Mouse (Mus musculus): Measurements from ENCODE around the gene B3gntl1.

The B3gntl1 gene

DNA sequence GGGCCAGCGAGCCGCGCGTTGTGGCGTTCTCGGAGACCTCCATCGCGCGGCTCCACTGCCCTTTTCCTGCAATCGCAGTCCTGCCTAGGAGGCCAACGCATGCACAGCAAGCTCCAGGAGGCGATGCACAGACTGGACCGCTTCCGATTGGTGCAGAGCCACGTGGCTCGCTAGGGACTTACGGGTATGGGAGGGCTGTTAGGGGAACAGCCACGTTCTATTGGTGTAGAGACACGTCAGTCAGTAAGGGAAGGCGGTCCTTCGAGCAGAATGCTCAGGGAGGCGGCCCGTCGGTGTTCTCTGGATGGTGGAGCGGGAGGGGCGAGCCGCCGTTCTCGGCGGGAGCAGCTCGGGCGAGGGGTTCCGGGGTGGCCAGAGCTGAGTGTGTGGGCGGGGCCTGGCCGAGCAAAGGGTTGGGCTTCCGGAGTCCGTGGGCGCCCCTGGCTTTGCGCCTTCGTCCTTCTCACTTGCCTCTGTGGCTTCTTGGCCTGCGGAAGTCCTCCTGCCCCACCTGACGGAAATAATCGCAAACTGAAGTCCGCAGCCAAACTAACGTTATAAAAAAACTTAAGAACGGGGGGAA lies at the start of gene B3gntl1:
Gene B3gntl1, minus strand, starts transcription at position 164 of the 583 bp plus-strand sequence.
- peak; percentile 99 for DNase-seq

DNA sequence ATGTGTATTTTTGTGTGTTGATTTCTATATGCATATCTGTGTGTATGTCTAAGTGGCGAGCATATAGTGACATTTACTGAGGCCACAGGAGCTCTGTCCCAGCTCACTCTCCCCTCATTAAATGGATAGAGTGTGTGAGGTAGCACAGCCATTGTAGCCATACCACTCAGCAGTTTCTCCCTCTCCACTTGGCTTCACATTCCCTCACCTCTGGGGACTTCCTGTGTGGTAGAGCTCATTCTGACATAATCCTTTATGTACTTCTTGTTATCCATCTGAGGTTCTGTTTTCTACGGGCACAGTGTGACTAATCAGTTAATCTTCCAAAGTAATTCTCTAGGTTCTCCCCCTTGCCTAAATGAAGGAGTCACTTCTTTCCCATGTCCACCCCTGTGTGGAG lies 49.5 kb upstream of the B3gntl1 start:
- no peak for DNase-seq

GRCm38 (mm10) chr11:121720752-121721151 lies 47.8 kb upstream of the B3gntl1 start:
- no peak for DNase-seq

DNA sequence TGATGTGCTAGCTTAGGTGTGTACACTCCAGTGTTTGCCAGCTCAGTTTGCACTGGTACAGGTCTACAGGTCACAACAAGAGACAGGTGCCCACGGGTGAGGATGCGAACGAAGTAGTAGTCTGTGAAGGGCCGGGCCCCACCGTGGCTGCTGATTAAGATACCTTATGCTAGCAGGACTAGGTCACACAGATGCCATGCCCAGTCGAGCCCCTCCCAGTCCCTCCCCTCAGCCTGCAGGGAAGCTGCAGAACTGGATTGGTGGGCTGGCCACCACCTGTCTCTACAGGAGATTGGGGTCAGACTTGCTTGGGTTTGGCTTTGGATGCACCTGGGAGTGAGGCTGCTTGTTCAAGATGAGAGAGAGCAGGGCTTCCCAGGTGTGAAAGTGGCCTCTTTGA lies 44.8 kb upstream of the B3gntl1 start:
- DNase-seq, result no peak

DNA sequence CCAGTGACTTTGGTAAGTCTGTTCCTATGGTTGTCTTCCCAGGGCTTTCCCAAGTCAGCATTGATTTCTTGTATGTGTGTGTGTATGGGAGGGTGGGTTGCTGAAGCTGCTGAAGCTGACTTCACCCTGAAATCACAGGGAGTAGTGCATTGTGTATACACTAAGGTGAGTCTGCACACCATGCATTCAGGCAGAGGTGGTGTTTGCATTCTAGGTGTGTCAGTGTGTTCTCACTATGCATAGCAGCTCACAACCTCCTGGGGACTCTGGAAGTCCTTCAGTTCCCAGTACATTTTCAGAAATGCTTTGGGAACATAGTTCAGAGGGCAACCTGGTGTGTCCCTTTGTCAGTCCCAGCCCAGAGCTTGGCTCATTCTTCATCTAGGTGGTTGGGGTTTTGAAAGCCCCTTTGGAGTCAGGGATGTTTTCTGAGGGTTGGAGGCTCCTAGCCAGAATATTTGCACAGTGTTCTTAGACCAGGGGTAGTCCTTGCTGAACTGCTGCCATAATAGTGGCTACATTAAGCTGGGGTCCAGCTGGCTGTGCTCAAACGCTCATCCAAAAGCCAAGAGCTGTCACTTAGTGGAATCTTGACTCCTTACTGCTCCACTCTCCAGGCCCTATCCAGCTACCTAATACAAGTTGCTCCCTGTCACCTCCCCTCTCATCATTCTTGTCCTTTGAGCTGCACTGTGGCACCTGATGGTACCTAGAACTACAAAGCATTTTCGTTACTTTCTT lies 42.0 kb upstream of the B3gntl1 start:
- DNase-seq, result no peak

DNA sequence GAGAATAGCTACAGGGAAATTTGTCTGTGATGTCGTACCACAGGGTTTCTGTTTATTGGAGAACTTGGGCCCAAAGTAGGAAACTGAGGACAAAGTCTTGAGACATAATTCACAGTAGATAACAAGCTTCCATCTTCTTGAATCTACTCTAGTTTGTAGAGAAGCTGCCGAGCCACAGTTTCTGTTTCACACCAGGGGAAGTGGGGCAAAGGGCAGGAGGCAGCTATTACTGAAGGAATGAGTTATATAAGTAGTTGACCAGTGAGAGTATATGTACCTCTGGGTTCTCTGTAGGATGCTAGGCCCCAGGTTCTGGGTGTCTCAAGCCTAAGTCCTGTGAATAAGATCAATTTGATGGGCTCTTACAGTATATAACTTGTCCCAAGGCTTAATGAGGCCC lies 40.6 kb upstream of the B3gntl1 start:
- no peak for DNase-seq

DNA sequence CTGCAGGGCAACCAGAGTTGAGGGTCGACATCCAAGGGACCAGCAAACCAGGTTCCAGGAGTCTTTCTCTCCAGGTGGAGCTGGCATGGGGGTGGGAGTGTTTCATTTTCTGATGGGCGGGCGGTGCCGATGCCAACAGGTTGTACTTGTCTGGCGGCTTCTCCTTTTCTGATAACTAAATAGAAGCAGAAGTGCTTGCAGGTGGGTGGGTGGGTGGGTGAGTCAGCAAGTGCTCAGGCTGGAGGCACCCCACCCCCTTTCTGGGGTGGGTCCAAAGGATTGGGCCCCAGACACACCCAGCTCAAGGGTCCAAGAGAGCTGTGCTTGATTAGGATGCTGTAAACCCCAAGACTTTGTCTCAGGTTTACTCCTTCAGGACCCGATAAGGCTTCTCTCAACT lies 40.0 kb upstream of the B3gntl1 start:
- DNase-seq, result no peak

- DNase-seq, result no peak
These were observed 37.3 kb upstream of the B3gntl1 start for GRCm38 (mm10) chr11:121710245-121710644.

GRCm38 (mm10) chr11:121709278-121709677 lies 36.3 kb upstream of the B3gntl1 start:
- no peak for DNase-seq

GRCm38 (mm10) chr11:121706521-121707005 lies 33.6 kb upstream of the B3gntl1 start:
- DNase-seq, result no peak

GRCm38 (mm10) chr11:121703619-121704215 lies 30.8 kb upstream of the B3gntl1 start:
- peak; percentile 33 to 46 for DNase-seq

DNA sequence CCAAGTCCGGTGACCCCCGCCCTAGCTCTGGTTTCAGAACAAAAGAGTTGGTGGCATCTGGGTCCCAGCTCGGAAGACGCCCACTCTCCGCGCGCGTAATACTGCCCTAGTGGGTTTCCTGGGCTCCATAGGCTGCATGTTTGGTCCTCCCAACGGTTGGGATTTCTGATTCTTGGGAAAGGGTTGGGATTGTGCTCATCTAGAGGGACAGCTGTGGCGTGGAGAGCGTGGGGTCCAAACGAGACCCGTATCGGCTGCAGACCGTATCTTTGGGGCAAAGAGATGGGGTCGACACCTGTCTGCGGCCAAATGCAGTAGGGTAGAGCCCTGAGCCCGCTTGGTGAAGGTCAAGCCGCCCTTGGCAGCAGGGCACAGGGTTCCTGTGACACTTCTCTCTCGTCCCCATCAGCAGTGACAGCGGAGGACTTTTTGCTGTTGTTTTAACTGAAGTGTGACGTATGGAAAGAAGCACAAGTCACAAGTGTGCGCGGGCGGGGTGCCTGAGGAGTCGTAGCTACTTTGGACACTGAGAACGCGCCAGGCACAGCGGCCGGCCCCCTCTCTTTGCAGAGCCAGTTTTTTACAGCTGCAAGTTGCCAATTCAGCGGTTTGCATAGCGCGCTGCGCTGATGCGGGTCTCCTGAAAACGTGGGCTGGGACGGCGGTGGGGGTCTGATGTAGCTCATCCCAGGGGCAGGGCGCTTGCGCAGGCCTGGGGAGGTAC lies 30.1 kb upstream of the B3gntl1 start:
- DNase-seq, result peak; percentile 30 to 40

DNA sequence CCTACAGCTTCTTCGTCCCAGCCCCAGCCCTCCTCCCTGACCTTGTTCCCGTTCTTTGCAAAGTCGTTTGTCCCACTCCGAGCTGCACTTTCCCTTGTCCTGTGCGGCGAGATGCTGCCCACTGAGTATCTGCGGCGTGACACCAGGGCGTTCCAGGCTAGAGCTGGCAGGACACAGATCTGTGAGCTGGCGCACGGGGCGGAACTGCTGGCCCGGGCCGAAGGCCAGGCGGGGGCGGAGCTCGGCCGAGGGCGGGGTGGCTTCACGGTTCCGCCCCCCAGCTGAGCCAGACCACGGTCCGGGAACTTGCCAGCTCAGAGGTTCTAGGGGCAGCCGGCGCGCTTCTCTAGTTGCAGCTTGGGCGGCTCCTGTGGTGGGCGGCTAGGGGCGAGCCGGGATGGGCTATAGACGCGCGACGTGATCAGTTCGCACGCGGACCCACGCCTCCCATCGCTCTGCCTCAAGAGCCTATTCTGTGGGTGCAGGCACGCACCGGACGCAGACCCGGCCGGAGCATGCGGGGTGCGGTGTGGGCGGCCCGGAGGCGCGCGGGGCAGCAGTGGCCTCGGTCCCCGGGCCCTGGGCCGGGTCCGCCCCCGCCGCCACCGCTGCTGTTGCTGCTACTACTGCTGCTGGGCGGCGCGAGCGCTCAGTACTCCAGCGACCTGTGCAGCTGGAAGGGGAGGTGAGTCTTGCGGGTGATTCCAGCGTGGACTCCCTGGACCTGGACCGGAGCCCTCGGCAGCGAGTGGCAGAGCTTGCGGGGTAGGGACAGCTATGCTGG lies 29.4 kb upstream of the B3gntl1 start:
- peak; percentile 82 to 88 for DNase-seq

GRCm38 (mm10) chr11:121701244-121701643 lies 28.3 kb upstream of the B3gntl1 start, which contains the start of gene Metrnl:
TSS of gene Metrnl (plus strand) at chr11:121701544.
- DNase-seq, result no peak

GRCm38 (mm10) chr11:121698381-121698955 lies 25.5 kb upstream of the B3gntl1 start:
- DNase-seq, result no peak

- no peak for DNase-seq
These were observed 24.3 kb upstream of the B3gntl1 start for GRCm38 (mm10) chr11:121697271-121697670.

DNA sequence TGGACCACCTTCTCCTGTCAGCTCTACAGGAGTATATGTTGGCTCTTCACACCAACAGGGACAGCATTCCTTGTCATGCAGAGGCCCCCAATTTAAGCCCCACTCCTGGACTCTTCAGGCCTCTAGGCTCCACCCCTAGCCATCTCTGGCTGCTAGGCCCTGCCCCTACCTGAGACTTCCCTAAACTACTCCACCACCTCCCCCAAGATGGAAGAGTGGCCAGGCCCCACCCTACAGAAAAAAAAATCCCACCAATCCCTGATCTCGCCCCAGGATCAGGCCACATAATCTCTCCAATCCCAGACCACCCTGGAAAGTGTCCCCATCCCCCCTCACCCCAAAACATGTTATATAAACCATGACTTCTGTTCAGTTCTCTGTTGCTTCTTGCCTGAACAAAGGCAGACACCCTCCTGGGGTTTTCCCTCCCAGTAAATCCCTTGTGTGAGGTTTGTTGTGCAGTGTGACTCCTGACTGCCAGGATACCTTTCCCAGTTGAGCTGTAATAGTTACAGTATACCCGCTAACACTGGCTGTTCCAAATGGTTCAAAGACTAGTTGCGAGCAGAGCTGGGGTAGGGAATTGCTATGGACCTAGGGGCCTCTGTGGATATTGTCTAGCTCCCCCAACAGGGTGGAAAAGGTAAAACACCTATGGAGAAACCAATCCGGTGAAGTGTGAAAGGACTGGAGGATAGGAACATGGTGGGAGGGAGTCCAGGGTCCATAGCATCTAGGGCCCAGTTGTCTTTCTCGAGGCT lies 22.5 kb upstream of the B3gntl1 start:
- DNase-seq, result no peak

- DNase-seq, result no peak
These were observed 15.1 kb upstream of the B3gntl1 start for GRCm38 (mm10) chr11:121688024-121688423.

- DNase-seq, result no peak
These were observed 13.7 kb upstream of the B3gntl1 start for GRCm38 (mm10) chr11:121686674-121687073.

DNA sequence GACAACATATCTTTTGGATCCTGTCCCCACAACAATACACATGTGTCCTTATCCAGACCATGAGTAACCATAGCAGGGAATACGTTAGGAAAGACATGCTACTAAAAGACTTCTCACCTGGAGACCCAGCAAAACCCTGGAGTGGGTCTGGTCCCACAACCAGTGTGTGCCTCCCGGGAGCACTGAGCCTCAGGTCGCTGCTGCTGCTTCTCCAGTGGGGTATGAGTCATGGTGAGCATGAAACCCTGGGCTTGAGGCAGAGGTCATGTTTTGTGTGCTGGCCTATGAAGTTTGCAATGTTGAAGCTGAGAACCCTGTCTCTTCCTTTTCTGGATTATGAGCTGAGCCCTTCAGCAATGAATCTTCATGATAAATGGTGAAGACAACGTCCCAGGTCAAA lies 13.1 kb upstream of the B3gntl1 start:
- DNase-seq, result no peak

DNA sequence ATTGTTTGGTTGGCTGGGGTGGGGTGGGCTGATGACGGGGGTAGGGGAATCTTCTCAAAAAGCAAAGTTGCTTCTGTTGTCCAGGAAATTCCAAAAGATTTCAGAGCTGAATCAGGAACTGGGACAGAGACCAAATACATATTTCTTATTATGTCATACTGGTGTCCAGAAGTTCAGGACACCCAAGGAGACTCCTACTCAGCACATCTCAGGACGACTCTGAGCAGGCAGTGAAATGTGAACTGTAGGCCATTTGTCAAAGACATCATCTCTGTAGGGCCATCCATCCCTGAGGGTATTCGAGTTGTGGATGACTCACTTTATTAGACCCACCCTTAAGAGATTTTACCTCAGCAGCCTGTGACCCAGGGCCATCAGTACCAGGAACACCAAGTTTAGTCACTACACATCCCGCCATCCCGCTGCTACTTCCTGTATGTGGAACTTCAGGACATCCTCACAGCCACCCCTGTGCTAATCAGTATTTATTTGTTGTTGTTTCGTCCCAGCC lies 12.6 kb upstream of the B3gntl1 start:
- DNase-seq, result no peak
